Mouse (Mus musculus): ENCODE results near the gene Capn9. TPM values are rescaled to one million over a fixed set of nuclear protein-coding genes. Genes with fewer than 3 reads are reported as not detected.

Capn9 gene
- polyA plus RNA-seq, 1 experiment, result not detected

GRCm38 (mm10) chr8:124546815-124547214 lies 29.1 kb upstream of the Capn9 start:
- no peaks in the 10 kb centered on the region for H3K4me1 ChIP-seq (ENCODE audit: control insufficient read depth, insufficient read depth, low read length)
- no peak overlapping the region for H3K27ac ChIP-seq (ENCODE audit: insufficient read depth, low read depth, low read length)
- TF ChIP-seq POLR2A (IDR thresholded peaks at IDR 0.05; ENCODE audit: borderline replicate concordance, low read depth, low read length) (no peak), CTCF (IDR thresholded peaks at IDR 0.05; ENCODE audit: low read depth, low read length) (no peak)
- H3K4me3 ChIP-seq (ENCODE audit: insufficient read depth, low read length), result no peak overlapping the region

- no peak overlapping the region for H3K4me3 ChIP-seq (ENCODE audit: insufficient read depth, low read length)
- TF ChIP-seq POLR2A (IDR thresholded peaks at IDR 0.05; ENCODE audit: borderline replicate concordance, low read depth, low read length), result no peak
- TF ChIP-seq CTCF (IDR thresholded peaks at IDR 0.05; ENCODE audit: low read depth, low read length), result no peak
- H3K27ac ChIP-seq (ENCODE audit: insufficient read depth, low read depth, low read length), result no peak overlapping the region
- no peaks in the 10 kb centered on the region for H3K4me1 ChIP-seq (ENCODE audit: control insufficient read depth, insufficient read depth, low read length)
Observed at GRCm38 (mm10) chr8:124547269-124547668, 28.6 kb upstream of the Capn9 start.

GRCm38 (mm10) chr8:124548187-124548586 lies 27.7 kb upstream of the Capn9 start:
- no peaks in the 10 kb centered on the region for H3K4me1 ChIP-seq (ENCODE audit: control insufficient read depth, insufficient read depth, low read length)
- no peak for TF ChIP-seq POLR2A (IDR thresholded peaks at IDR 0.05; ENCODE audit: borderline replicate concordance, low read depth, low read length)
- TF ChIP-seq CTCF (IDR thresholded peaks at IDR 0.05; ENCODE audit: low read depth, low read length), result no peak
- no peak overlapping the region for H3K4me3 ChIP-seq (ENCODE audit: insufficient read depth, low read length)
- no peak overlapping the region for H3K27ac ChIP-seq (ENCODE audit: insufficient read depth, low read depth, low read length)

- Histone ChIP-seq H3K27ac (ENCODE audit: insufficient read depth, low read depth, low read length) (no peak overlapping the region), H3K4me1 (ENCODE audit: control insufficient read depth, insufficient read depth, low read length) (no peaks in the 10 kb centered on the region), H3K4me3 (ENCODE audit: insufficient read depth, low read length) (no peak overlapping the region)
- TF ChIP-seq POLR2A (IDR thresholded peaks at IDR 0.05; ENCODE audit: borderline replicate concordance, low read depth, low read length), result no peak
- no peak for TF ChIP-seq CTCF (IDR thresholded peaks at IDR 0.05; ENCODE audit: low read depth, low read length)
Observed at GRCm38 (mm10) chr8:124551011-124551661, 24.8 kb upstream of the Capn9 start.

GRCm38 (mm10) chr8:124555113-124555750 lies 20.7 kb upstream of the Capn9 start:
- Histone ChIP-seq H3K4me3 (ENCODE audit: insufficient read depth, low read length) (no peak overlapping the region), H3K27ac (ENCODE audit: insufficient read depth, low read depth, low read length) (no peak overlapping the region), H3K4me1 (ENCODE audit: control insufficient read depth, insufficient read depth, low read length) (no peaks in the 10 kb centered on the region)
- TF ChIP-seq POLR2A (IDR thresholded peaks at IDR 0.05; ENCODE audit: borderline replicate concordance, low read depth, low read length) (no peak), CTCF (IDR thresholded peaks at IDR 0.05; ENCODE audit: low read depth, low read length) (no peak)

GRCm38 (mm10) chr8:124556164-124556563 lies 19.7 kb upstream of the Capn9 start:
- no peak overlapping the region for H3K4me3 ChIP-seq (ENCODE audit: insufficient read depth, low read length)
- TF ChIP-seq POLR2A (IDR thresholded peaks at IDR 0.05; ENCODE audit: borderline replicate concordance, low read depth, low read length), result no peak
- no peak for TF ChIP-seq CTCF (IDR thresholded peaks at IDR 0.05; ENCODE audit: low read depth, low read length)
- H3K27ac ChIP-seq (ENCODE audit: insufficient read depth, low read depth, low read length), result no peak overlapping the region
- H3K4me1 ChIP-seq (ENCODE audit: control insufficient read depth, insufficient read depth, low read length), result no peaks in the 10 kb centered on the region

- Histone ChIP-seq H3K4me1 (ENCODE audit: control insufficient read depth, insufficient read depth, low read length) (no peaks in the 10 kb centered on the region), H3K27ac (ENCODE audit: insufficient read depth, low read depth, low read length) (no peak overlapping the region), H3K4me3 (ENCODE audit: insufficient read depth, low read length) (no peak overlapping the region)
- TF ChIP-seq POLR2A (IDR thresholded peaks at IDR 0.05; ENCODE audit: borderline replicate concordance, low read depth, low read length), result no peak
- TF ChIP-seq CTCF (IDR thresholded peaks at IDR 0.05; ENCODE audit: low read depth, low read length), result no peak
Observed at GRCm38 (mm10) chr8:124556658-124557057, 19.3 kb upstream of the Capn9 start.

GRCm38 (mm10) chr8:124557476-124557875 lies 18.4 kb upstream of the Capn9 start:
- Histone ChIP-seq H3K27ac (ENCODE audit: insufficient read depth, low read depth, low read length) (no peak overlapping the region), H3K4me3 (ENCODE audit: insufficient read depth, low read length) (no peak overlapping the region), H3K4me1 (ENCODE audit: control insufficient read depth, insufficient read depth, low read length) (no peaks in the 10 kb centered on the region)
- no peak for TF ChIP-seq CTCF (IDR thresholded peaks at IDR 0.05; ENCODE audit: low read depth, low read length)
- no peak for TF ChIP-seq POLR2A (IDR thresholded peaks at IDR 0.05; ENCODE audit: borderline replicate concordance, low read depth, low read length)

GRCm38 (mm10) chr8:124567126-124567525 lies 8.8 kb upstream of the Capn9 start:
- Histone ChIP-seq H3K4me1 (ENCODE audit: control insufficient read depth, insufficient read depth, low read length) (no peaks in the 10 kb centered on the region), H3K4me3 (ENCODE audit: insufficient read depth, low read length) (no peak overlapping the region), H3K27ac (ENCODE audit: insufficient read depth, low read depth, low read length) (no peak overlapping the region)
- TF ChIP-seq POLR2A (IDR thresholded peaks at IDR 0.05; ENCODE audit: borderline replicate concordance, low read depth, low read length) (no peak), CTCF (IDR thresholded peaks at IDR 0.05; ENCODE audit: low read depth, low read length) (no peak)

GRCm38 (mm10) chr8:124567584-124567983 lies 8.3 kb upstream of the Capn9 start:
- Histone ChIP-seq H3K4me1 (ENCODE audit: control insufficient read depth, insufficient read depth, low read length) (no peaks in the 10 kb centered on the region), H3K27ac (ENCODE audit: insufficient read depth, low read depth, low read length) (no peak overlapping the region), H3K4me3 (ENCODE audit: insufficient read depth, low read length) (no peak overlapping the region)
- TF ChIP-seq CTCF (IDR thresholded peaks at IDR 0.05; ENCODE audit: low read depth, low read length) (no peak), POLR2A (IDR thresholded peaks at IDR 0.05; ENCODE audit: borderline replicate concordance, low read depth, low read length) (no peak)
